Mouse (Mus musculus): ENCODE results near the gene Dock3. TPM values are rescaled to one million over a fixed set of nuclear protein-coding genes. Genes with fewer than 3 reads are reported as not detected.
A peak's percentile ranks its signal among the peaks of the same experiment; 100 is the strongest.
"Not testable (repeated sequence)": the region's sequence is repeated elsewhere in the genome, so short reads cannot be mapped to it uniquely, and the experiment has no call there.

Gene Dock3
- polyA plus RNA-seq, 1 experiment = 0.09 TPM

DNA sequence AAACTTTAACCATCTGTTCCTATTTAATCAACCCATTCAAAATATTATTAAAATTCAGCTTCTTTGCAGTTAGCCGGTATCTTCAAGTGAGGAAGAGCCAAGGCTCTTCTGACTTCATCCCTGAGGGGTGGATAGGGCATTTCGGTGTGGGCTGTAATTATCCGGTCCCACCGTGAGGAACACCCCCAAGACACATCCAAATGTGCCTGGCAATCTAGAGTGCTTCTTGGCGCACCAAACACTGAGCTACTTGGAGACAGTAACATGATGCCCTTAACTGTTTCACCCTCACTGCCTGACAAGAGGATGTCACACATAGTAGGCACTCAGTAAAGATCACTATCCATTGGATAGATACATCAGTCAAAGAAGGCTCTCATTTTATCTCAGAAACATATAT lies 4.4 kb upstream of the Dock3 start:
- TF ChIP-seq FLI1 (IDR thresholded peaks at IDR 0.05; ENCODE audit: low read length) (no peak), GATA1 (IDR thresholded peaks at IDR 0.05; ENCODE audit: borderline replicate concordance, low read length) (no peak)
- peaks cover 18% of the 10 kb centered on the region for H3K4me1 ChIP-seq
- peaks cover 85% of the 10 kb centered on the region for H3K27me3 ChIP-seq (replicated peaks)
- no peaks in the 10 kb centered on the region for H3K9me3 ChIP-seq
- H3K36me3 ChIP-seq (replicated peaks; ENCODE audit: low read length) = no peaks in the 10 kb centered on the region
- H3K4me3 ChIP-seq (replicated peaks) = no peak overlapping the region

DNA sequence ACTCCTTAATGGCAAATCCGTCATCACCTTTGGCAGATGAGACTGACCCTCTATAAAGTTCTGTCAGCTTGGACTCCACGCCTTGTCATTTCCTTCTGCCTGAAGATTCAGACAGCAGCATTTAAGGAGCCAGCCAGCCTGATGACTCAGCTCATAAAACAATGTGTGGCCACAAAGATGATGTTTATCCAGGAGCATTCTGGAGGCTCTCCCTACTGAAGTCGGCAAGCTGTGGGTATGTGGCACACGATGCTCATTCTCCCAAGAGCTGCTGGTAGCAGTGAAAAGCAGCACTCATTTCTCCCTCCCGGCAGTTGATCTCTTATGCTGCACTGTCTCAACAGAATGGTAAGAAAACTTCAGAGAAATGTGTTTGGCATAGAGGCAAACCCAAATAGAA lies 3.6 kb upstream of the Dock3 start:
- no peak overlapping the region for H3K4me3 ChIP-seq (replicated peaks)
- TF ChIP-seq FLI1 (IDR thresholded peaks at IDR 0.05; ENCODE audit: low read length) (no peak), GATA1 (IDR thresholded peaks at IDR 0.05; ENCODE audit: borderline replicate concordance, low read length) (no peak)
- peaks cover 91% of the 10 kb centered on the region for H3K27me3 ChIP-seq (replicated peaks)
- H3K4me1 ChIP-seq = peaks cover 21% of the 10 kb centered on the region
- no peaks in the 10 kb centered on the region for H3K9me3 ChIP-seq
- no peaks in the 10 kb centered on the region for H3K36me3 ChIP-seq (replicated peaks; ENCODE audit: low read length)

GRCm38 (mm10) chr9:107232140-107232539 lies 431 bp upstream of the Dock3 start:
- Histone ChIP-seq H3K36me3 (replicated peaks; ENCODE audit: low read length) (no peaks in the 10 kb centered on the region), H3K9me3 (no peaks in the 10 kb centered on the region), H3K27me3 (replicated peaks) (peaks cover 90% of the 10 kb centered on the region), H3K4me3 (replicated peaks) (peak overlapping the region; percentile 90), H3K4me1 (peaks cover 21% of the 10 kb centered on the region)
- no peak for TF ChIP-seq FLI1 (IDR thresholded peaks at IDR 0.05; ENCODE audit: low read length)
- no peak for TF ChIP-seq GATA1 (IDR thresholded peaks at IDR 0.05; ENCODE audit: borderline replicate concordance, low read length)

GRCm38 (mm10) chr9:107230991-107231538 lies 644 bp downstream of the Dock3 start:
- no peaks in the 10 kb centered on the region for H3K36me3 ChIP-seq (replicated peaks; ENCODE audit: low read length)
- peaks cover 82% of the 10 kb centered on the region for H3K27me3 ChIP-seq (replicated peaks)
- no peaks in the 10 kb centered on the region for H3K9me3 ChIP-seq
- peak overlapping the region; percentile 90 for H3K4me3 ChIP-seq (replicated peaks)
- peaks cover 21% of the 10 kb centered on the region for H3K4me1 ChIP-seq
- TF ChIP-seq FLI1 (IDR thresholded peaks at IDR 0.05; ENCODE audit: low read length) (no peak), GATA1 (IDR thresholded peaks at IDR 0.05; ENCODE audit: borderline replicate concordance, low read length) (no peak)

DNA sequence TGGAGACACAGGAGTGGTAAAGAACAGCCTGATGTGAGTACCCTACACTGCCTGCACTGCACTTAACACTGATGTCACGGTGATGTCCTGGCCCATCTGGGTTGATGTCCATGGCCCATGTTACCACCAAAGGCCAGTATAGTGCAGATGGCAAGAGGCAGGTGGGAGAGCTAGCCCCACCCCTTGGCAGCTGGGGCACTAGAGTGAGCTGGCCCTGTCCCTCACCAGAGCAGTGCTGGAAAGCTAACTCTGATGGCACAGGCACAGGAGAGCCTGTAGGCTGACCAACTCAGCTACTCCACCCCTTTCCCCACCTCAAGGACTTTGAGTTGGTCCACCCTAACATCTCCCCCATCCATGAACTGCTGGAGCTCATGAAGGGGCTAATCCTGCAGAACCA lies 7.1 kb downstream of the Dock3 start:
- TF ChIP-seq GATA1 (IDR thresholded peaks at IDR 0.05; ENCODE audit: borderline replicate concordance, low read length) = no peak
- TF ChIP-seq FLI1 (IDR thresholded peaks at IDR 0.05; ENCODE audit: low read length) = no peak
- H3K27me3 ChIP-seq (replicated peaks) = peaks cover 37% of the 10 kb centered on the region
- H3K9me3 ChIP-seq = no peaks in the 10 kb centered on the region
- H3K4me3 ChIP-seq (replicated peaks) = no peak overlapping the region
- no peaks in the 10 kb centered on the region for H3K36me3 ChIP-seq (replicated peaks; ENCODE audit: low read length)
- no peaks in the 10 kb centered on the region for H3K4me1 ChIP-seq

DNA sequence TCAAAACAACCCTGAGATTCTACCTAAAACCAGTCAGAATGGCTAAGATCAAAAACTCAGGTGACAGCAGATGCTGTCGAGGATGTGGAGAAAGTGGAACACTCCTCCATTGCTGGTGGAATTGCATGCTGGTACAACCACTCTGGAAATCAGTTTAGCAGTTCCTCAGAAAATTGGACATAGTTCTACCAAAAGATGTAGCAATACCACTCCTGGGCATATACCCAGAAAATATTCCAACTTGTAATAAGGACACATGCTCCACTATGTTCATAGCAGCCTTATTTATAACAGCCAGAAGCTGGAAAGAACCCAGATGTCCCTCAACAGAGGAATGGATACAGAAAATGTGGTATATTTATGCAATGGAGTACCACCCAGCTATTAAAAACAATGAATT lies 56.9 kb downstream of the Dock3 start:
- not testable (repeated sequence) for H3K4me3 ChIP-seq (replicated peaks); H3K27me3 ChIP-seq (replicated peaks); H3K36me3 ChIP-seq (replicated peaks; ENCODE audit: low read length); H3K4me1 ChIP-seq; H3K9me3 ChIP-seq

GRCm38 (mm10) chr9:107165792-107166191 lies 65.9 kb downstream of the Dock3 start:
- Histone ChIP-seq H3K36me3 (replicated peaks; ENCODE audit: low read length) (no peaks in the 10 kb centered on the region), H3K4me1 (no peaks in the 10 kb centered on the region), H3K4me3 (replicated peaks) (no peak overlapping the region), H3K9me3 (peaks cover 6% of the 10 kb centered on the region; the same call in 1 of the 2 replicates), H3K27me3 (replicated peaks) (peaks cover 12% of the 10 kb centered on the region)
- TF ChIP-seq FLI1 (IDR thresholded peaks at IDR 0.05; ENCODE audit: low read length) (no peak), GATA1 (IDR thresholded peaks at IDR 0.05; ENCODE audit: borderline replicate concordance, low read length) (no peak)

GRCm38 (mm10) chr9:107164825-107165224 lies 66.9 kb downstream of the Dock3 start:
- Histone ChIP-seq H3K9me3 (peaks cover 6% of the 10 kb centered on the region; the same call in 1 of the 2 replicates), H3K27me3 (replicated peaks) (peaks cover 9% of the 10 kb centered on the region), H3K4me1 (no peaks in the 10 kb centered on the region), H3K36me3 (replicated peaks; ENCODE audit: low read length) (no peaks in the 10 kb centered on the region), H3K4me3 (replicated peaks) (no peak overlapping the region)
- TF ChIP-seq FLI1 (IDR thresholded peaks at IDR 0.05; ENCODE audit: low read length) = no peak
- TF ChIP-seq GATA1 (IDR thresholded peaks at IDR 0.05; ENCODE audit: borderline replicate concordance, low read length) = no peak

DNA sequence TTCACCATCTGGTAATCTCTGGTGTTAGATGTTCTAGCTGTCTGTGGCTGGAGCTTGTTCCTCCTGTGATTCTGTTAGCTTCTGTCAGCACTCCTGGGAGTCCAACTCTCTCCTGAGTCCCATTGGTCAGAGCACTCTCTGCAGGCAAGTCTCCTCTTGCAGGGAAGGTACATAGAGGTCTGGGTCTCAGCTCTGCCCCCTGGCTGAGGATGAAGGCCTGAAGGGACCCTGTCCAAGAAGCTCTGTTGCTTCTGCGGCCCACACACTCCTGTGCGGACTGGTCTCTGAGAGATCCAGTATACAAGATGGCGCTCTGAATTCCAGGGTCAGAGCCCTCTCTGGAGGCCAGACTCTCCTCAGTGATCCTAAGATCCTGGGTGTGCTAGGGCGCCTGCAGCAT lies 75.3 kb downstream of the Dock3 start:
- H3K4me1 ChIP-seq; H3K9me3 ChIP-seq; H3K27me3 ChIP-seq (replicated peaks); H3K36me3 ChIP-seq (replicated peaks; ENCODE audit: low read length); H3K4me3 ChIP-seq (replicated peaks): not testable (repeated sequence)

GRCm38 (mm10) chr9:107112791-107113190 lies 118.9 kb downstream of the Dock3 start:
- Histone ChIP-seq H3K4me1 (no peaks in the 10 kb centered on the region), H3K9me3 (no peaks in the 10 kb centered on the region), H3K27me3 (replicated peaks) (no peaks in the 10 kb centered on the region), H3K36me3 (replicated peaks; ENCODE audit: low read length) (no peaks in the 10 kb centered on the region), H3K4me3 (replicated peaks) (no peak overlapping the region)
- no peak for TF ChIP-seq GATA1 (IDR thresholded peaks at IDR 0.05; ENCODE audit: borderline replicate concordance, low read length)
- no peak for TF ChIP-seq FLI1 (IDR thresholded peaks at IDR 0.05; ENCODE audit: low read length)

- Histone ChIP-seq H3K27me3 (replicated peaks) (no peaks in the 10 kb centered on the region), H3K4me1 (no peaks in the 10 kb centered on the region), H3K36me3 (replicated peaks; ENCODE audit: low read length) (no peaks in the 10 kb centered on the region), H3K9me3 (no peaks in the 10 kb centered on the region), H3K4me3 (replicated peaks) (no peak overlapping the region)
- TF ChIP-seq GATA1 (IDR thresholded peaks at IDR 0.05; ENCODE audit: borderline replicate concordance, low read length) (no peak), FLI1 (IDR thresholded peaks at IDR 0.05; ENCODE audit: low read length) (no peak)
Measured at GRCm38 (mm10) chr9:107112056-107112455, 119.7 kb downstream of the Dock3 start.

Measured in megakaryocyte, embryonic 14.5 days (primary cell).